Mouse (Mus musculus): Measurements from ENCODE around the gene Slc1a1. TPM values are rescaled to one million over a fixed set of nuclear protein-coding genes. Genes with fewer than 3 reads are reported as not detected.

Gene Slc1a1
- polyA plus RNA-seq, 1 experiment from 2014 or later: 0.79 TPM

DNA sequence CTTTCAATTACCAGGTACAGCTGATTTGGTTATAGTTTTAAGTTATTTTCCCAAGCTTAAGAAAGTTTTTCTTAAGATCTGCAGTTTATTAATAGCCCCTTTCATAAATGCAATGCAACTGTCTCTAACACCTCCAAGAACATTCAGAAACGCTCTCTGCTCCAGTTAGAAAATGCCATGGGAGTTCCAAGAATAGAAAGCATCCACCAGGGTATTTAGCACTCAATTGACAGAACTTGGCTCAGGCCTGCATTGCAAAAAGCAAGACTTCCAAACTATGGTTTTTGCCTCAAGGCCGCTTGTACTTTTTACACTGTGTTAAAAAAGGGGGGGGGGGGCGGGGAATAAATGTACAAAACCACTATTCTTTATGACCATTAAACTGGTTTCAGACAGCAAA lies 128.3 kb downstream of the Slc1a1 start:
- Histone ChIP-seq H3K36me3 (replicated peaks; ENCODE audit: control insufficient read depth, insufficient read depth, low read depth, low read length) (no peaks in the 10 kb centered on the region), H3K27me3 (ENCODE audit: control insufficient read depth, insufficient read depth, low read length) (no peaks in the 10 kb centered on the region), H3K4me2 (ENCODE audit: low read depth, low read length) (peak overlapping the region; percentile 91; the same call in 1 of the 2 replicates), H3K4me1 (ENCODE audit: control insufficient read depth, insufficient read depth, low read length) (peaks cover 7% of the 10 kb centered on the region), H3K4me3 (ENCODE audit: low read depth, low read length) (no peak overlapping the region), H3K9ac (replicated peaks; ENCODE audit: low read length) (no peak overlapping the region), H3K9me3 (replicated peaks; ENCODE audit: control insufficient read depth, low read length) (no peaks in the 10 kb centered on the region), H3K27ac (replicated peaks; ENCODE audit: low read depth, low read length) (no peak overlapping the region)
- DNase-seq (ENCODE audit: low spot score) (no peak), ATAC-seq (replicated peaks; ENCODE audit: insufficient number of reproducible peaks, low FRiP score, low TSS enrichment, low read depth) (no peak)
- 55% methylated on average over 3 of the region's 3 CpGs for WGBS

DNA sequence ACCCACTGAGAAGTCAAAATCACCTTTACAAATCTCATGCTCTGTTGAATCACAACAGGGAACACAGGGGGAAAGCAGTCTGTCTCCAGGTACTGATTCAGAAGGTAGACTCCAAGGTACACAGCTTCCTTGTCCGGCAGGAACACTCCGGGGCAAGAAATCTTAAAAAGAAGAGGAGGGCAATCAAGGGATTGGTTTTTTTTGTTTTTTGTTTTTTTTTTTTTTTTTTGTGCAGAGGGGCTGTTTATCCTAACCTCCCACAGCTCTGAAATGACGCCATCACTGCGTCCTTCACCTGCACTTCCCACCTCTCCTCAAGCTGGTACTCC lies 128.6 kb downstream of the Slc1a1 start:
- ATAC-seq (replicated peaks; ENCODE audit: insufficient number of reproducible peaks, low FRiP score, low TSS enrichment, low read depth) (no peak), DNase-seq (ENCODE audit: low spot score) (no peak)
- Histone ChIP-seq H3K36me3 (replicated peaks; ENCODE audit: control insufficient read depth, insufficient read depth, low read depth, low read length) (no peaks in the 10 kb centered on the region), H3K27ac (replicated peaks; ENCODE audit: low read depth, low read length) (no peak overlapping the region), H3K4me1 (ENCODE audit: control insufficient read depth, insufficient read depth, low read length) (peaks cover 7% of the 10 kb centered on the region), H3K4me2 (ENCODE audit: low read depth, low read length) (peak overlapping the region; percentile 91), H3K9me3 (replicated peaks; ENCODE audit: control insufficient read depth, low read length) (no peaks in the 10 kb centered on the region), H3K27me3 (ENCODE audit: control insufficient read depth, insufficient read depth, low read length) (no peaks in the 10 kb centered on the region), H3K4me3 (ENCODE audit: low read depth, low read length) (peak overlapping the region; percentile 82), H3K9ac (replicated peaks; ENCODE audit: low read length) (peak overlapping the region; percentile 75; the same call in 1 of the 2 replicates)
- WGBS: 2% methylated on average over 4 of the region's 4 CpGs

Other genes with a start within 250 kb of the Slc1a1 start
- gene Glis3, start 155.0 kb upstream of the Slc1a1 start, polyA plus RNA-seq (2014; fragmentation: Nextera tagmentation; extraction: Ambion mirVana): 2.0 and 2.1 TPM in 2 replicates
- 8.4 and 9.2 TPM in 2 replicates for gene Plpp6, start 128.9 kb downstream of the Slc1a1 start, polyA plus RNA-seq (2014; fragmentation: Nextera tagmentation; extraction: Ambion mirVana)
- 0.18 and 0.35 TPM in 2 replicates for gene 4430402I18Rik, start 132.8 kb downstream of the Slc1a1 start, polyA plus RNA-seq (2014; fragmentation: Nextera tagmentation; extraction: Ambion mirVana)
- gene Cdc37l1, start 155.3 kb downstream of the Slc1a1 start, polyA plus RNA-seq (2014; fragmentation: Nextera tagmentation; extraction: Ambion mirVana): 39.8 and 40.9 TPM in 2 replicates
- gene Ak3, start 212.9 kb downstream of the Slc1a1 start, polyA plus RNA-seq (2014; fragmentation: Nextera tagmentation; extraction: Ambion mirVana): 89.7 and 94.5 TPM in 2 replicates